ENCODE assay signal across 19 mouse cellular contexts in the genomic region with DNA sequence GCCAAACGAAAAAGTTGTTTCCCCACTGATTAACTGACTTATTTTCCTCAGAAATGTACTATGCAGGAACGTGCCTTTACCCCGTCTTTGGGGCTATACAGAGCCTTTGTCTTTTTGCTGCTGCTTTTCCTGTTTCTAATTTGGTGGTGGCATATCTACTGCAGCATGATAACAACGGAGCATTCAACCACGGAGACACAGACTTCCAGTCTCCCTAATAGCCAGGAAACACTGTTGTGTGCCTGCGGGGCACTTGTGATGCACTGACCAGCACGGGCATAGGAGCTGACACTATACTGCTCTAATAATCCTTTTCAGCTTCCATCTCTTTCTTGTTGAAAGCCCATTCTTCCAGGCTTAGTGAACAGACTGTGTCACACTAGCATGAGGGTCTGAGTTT. TPM values are rescaled to one million over a fixed set of nuclear protein-coding genes. Genes with fewer than 3 reads are reported as not detected.
DNase-seq lines count a peak whose midpoint lies in the region; ATAC-seq and TF ChIP-seq lines count a peak whose summit lies in the region.
"Had no signal": no experiment of that assay in that cellular context is flagged by ENCODE, and none has a peak within 500 bp of the region (broad histone marks: within the 10 kb centered on the region; RNA-seq: fewer than 3 reads in every experiment).

No protein-coding gene starts in this region.

- peak overlapping the region; percentile 35; the same call in 1 of the 2 replicates for H3K27ac ChIP-seq in heart, embryonic 11.5 days (ENCODE audit: low read depth, low read length)
- peak overlapping the region; percentile 53; the same call in 1 of the 2 replicates for H3K27ac ChIP-seq in liver, adult 2 months (replicated peaks; ENCODE audit: insufficient read depth, low read depth, low read length)
- peak overlapping the region; percentile 65 for H3K27ac ChIP-seq in MEL (ENCODE audit: control insufficient read depth, low read depth, low read length)
- H3K27ac ChIP-seq in liver, postnatal 0 days (ENCODE audit: low read depth), result no peak overlapping the region
- H3K27ac ChIP-seq: embryonic facial prominence, embryonic 12.5 days; stomach, embryonic 15.5 days had no signal

- H3K9me3 ChIP-seq in heart, embryonic 11.5 days (replicated peaks; ENCODE audit: control insufficient read depth, low read length), result no peaks in the 10 kb centered on the region
- H3K9me3 ChIP-seq in MEL (replicated peaks; ENCODE audit: insufficient read depth, low read length), result no peaks in the 10 kb centered on the region
- no peaks in the 10 kb centered on the region for H3K9me3 ChIP-seq in liver, postnatal 0 days (ENCODE audit: low read length)
- H3K9me3 ChIP-seq: embryonic facial prominence, embryonic 12.5 days; stomach, embryonic 15.5 days had no signal

- intact Hi-C loops in heart, postnatal 25 days (cut with DNase I), result no loop called here

- H3K27me3 ChIP-seq in heart, embryonic 11.5 days (ENCODE audit: control insufficient read depth, insufficient read depth, low read length), result no peaks in the 10 kb centered on the region
- no peaks in the 10 kb centered on the region for H3K27me3 ChIP-seq in liver, adult 2 months (ENCODE audit: control insufficient read depth, insufficient read depth, low read length)
- no peaks in the 10 kb centered on the region for H3K27me3 ChIP-seq in MEL (ENCODE audit: control insufficient read depth in 1 of 2, insufficient read depth in 2 of 2, low read length in 2 of 2)
- no peaks in the 10 kb centered on the region for H3K27me3 ChIP-seq in liver, postnatal 0 days (ENCODE audit: insufficient read depth, low read length)
- H3K27me3 ChIP-seq: embryonic facial prominence, embryonic 12.5 days; stomach, embryonic 15.5 days had no signal

- no peak for TF ChIP-seq POLR2A in liver, adult 2 months (IDR thresholded peaks at IDR 0.05; ENCODE audit: extremely low read depth, insufficient read depth, low read length)
- TF ChIP-seq POLR2A in MEL (IDR thresholded peaks at IDR 0.05; ENCODE audit: control insufficient read depth in 1 of 2, insufficient read depth in 1 of 2, low read depth in 1 of 2, low read length in 2 of 2, poor library complexity in 1 of 2), result no peak

- TF ChIP-seq EP300 in MEL (IDR thresholded peaks at IDR 0.05; ENCODE audit: low read depth in 1 of 2, low read length in 2 of 2), result peak in 1 of 2 experiments; percentile 79; a peak in 2 of 4 replicates
- TF ChIP-seq EP300 in liver, postnatal 0 days (IDR thresholded peaks at IDR 0.05; ENCODE audit: low read depth), result peak; percentile 42; the same call in 1 of the 2 replicates

- H3K4me3 ChIP-seq in heart, embryonic 11.5 days (ENCODE audit: low read depth, low read length), result no peak overlapping the region
- H3K4me3 ChIP-seq in liver, adult 2 months (ENCODE audit: insufficient read depth, low read depth, low read length), result no peak overlapping the region
- peak overlapping the region in 1 of 2 experiments; percentile 51; a peak in 2 of 4 replicates for H3K4me3 ChIP-seq in MEL (ENCODE audit: control insufficient read depth in 1 of 2, insufficient read depth in 1 of 2, low read depth in 2 of 2, low read length in 2 of 2)
- no peak overlapping the region for H3K4me3 ChIP-seq in liver, postnatal 0 days (ENCODE audit: low read depth, low read length)
- H3K4me3 ChIP-seq: embryonic facial prominence, embryonic 12.5 days; stomach, embryonic 15.5 days had no signal

- H3K79me2 ChIP-seq in liver, adult 2 months (ENCODE audit: control insufficient read depth, insufficient read depth, low read length), result no peaks in the 10 kb centered on the region
- H3K79me2 ChIP-seq in MEL (ENCODE audit: control insufficient read depth, insufficient read depth, low read length, poor library complexity), result peaks cover 31% of the 10 kb centered on the region

- no peak for DNase-seq in heart, postnatal 25 days (ENCODE audit: low spot score)
- no peak for DNase-seq in liver, adult 2 months (ENCODE audit: extremely low read depth, low read depth, low spot score)
- no peak for DNase-seq in liver
- DNase-seq in MEL (ENCODE audit: low read depth, low spot score), result peak; percentile 60
- no peak for DNase-seq in liver, postnatal 0 days
- DNase-seq in kidney, postnatal 25 days, result no peak
- DNase-seq: adrenal gland, postnatal 10 days; cerebellum, adult 11-12 months; kidney, postnatal 36 days; layer of hippocampus, adult 9-11 months had no signal

- no peaks in the 10 kb centered on the region for H3K36me3 ChIP-seq in heart, embryonic 11.5 days (ENCODE audit: control insufficient read depth, insufficient read depth, low read length)
- no peaks in the 10 kb centered on the region for H3K36me3 ChIP-seq in liver, adult 2 months (ENCODE audit: control insufficient read depth, insufficient read depth, low read length)
- peaks cover 0 to 69% of the 10 kb centered on the region in 2 experiments; a peak in 3 of 4 replicates for H3K36me3 ChIP-seq in MEL (ENCODE audit: control insufficient read depth in 1 of 2, insufficient read depth in 2 of 2, low read length in 2 of 2)
- no peaks in the 10 kb centered on the region for H3K36me3 ChIP-seq in liver, postnatal 0 days (replicated peaks; ENCODE audit: insufficient read depth, low read length)
- H3K36me3 ChIP-seq: embryonic facial prominence, embryonic 12.5 days; stomach, embryonic 15.5 days had no signal

- no peak for TF ChIP-seq CTCF in liver, adult 2 months (IDR thresholded peaks at IDR 0.05; ENCODE audit: low read depth, low read length)
- TF ChIP-seq CTCF in MEL (IDR thresholded peaks at IDR 0.05 in 2 of 3, conservative IDR thresholded peaks at IDR 0.05 in 1 of 3; ENCODE audit: control insufficient read depth in 1 of 3, insufficient read depth in 1 of 3, low read depth in 2 of 3, low read length in 3 of 3, poor library complexity in 1 of 3, severe bottlenecking in 1 of 3), result no peak
- no peak for TF ChIP-seq CTCF in liver, postnatal 0 days (IDR thresholded peaks at IDR 0.05; ENCODE audit: low read depth)

- H3K9ac ChIP-seq in heart, embryonic 11.5 days (ENCODE audit: low read depth, low read length), result no peak overlapping the region
- no peak overlapping the region for H3K9ac ChIP-seq in liver, adult 2 months (ENCODE audit: low read depth, low read length)
- peak overlapping the region; percentile 29 for H3K9ac ChIP-seq in MEL (ENCODE audit: control insufficient read depth, low read depth, low read length, poor library complexity, severe bottlenecking)
- H3K9ac ChIP-seq in liver, postnatal 0 days (replicated peaks), result no peak overlapping the region
- H3K9ac ChIP-seq: embryonic facial prominence, embryonic 12.5 days; stomach, embryonic 15.5 days had no signal

- peak overlapping the region; percentile 45 for H3K4me2 ChIP-seq in heart, embryonic 11.5 days
- peak overlapping the region; percentile 15; the same call in 1 of the 2 replicates for H3K4me2 ChIP-seq in liver, postnatal 0 days (ENCODE audit: low read depth, low read length)
- H3K4me2 ChIP-seq: embryonic facial prominence, embryonic 12.5 days; stomach, embryonic 15.5 days had no signal

- 17% methylated on average over 7 of the region's 7 CpGs for WGBS in heart, embryonic 11.5 days (ENCODE audit: insufficient replicate concordance)
- 64% methylated on average over 7 of the region's 7 CpGs for WGBS in liver, adult 2 months
- 24% methylated on average over 7 of the region's 7 CpGs for WGBS in liver, postnatal 0 days (ENCODE audit: insufficient replicate concordance)

- no peak for TF ChIP-seq RAD21 in MEL (IDR thresholded peaks at IDR 0.05; ENCODE audit: low read depth, low read length)

- H3K4me1 ChIP-seq in heart, embryonic 11.5 days (ENCODE audit: control insufficient read depth, insufficient read depth, low read length), result peaks cover 29% of the 10 kb centered on the region
- peaks cover 4% of the 10 kb centered on the region; the same call in 1 of the 2 replicates for H3K4me1 ChIP-seq in liver, adult 2 months (ENCODE audit: control insufficient read depth, insufficient read depth, low read length)
- peaks cover 58 to 66% of the 10 kb centered on the region in 2 experiments for H3K4me1 ChIP-seq in MEL (ENCODE audit: control insufficient read depth in 1 of 2, insufficient read depth in 2 of 2, low read length in 2 of 2)
- peaks cover 52% of the 10 kb centered on the region for H3K4me1 ChIP-seq in liver, postnatal 0 days (ENCODE audit: insufficient read depth)

- ATAC-seq in heart, embryonic 11.5 days (replicated peaks; ENCODE audit: insufficient number of reproducible peaks, low FRiP score, low TSS enrichment), result no peak
- 0 out of 2 replicates have a peak, but pooled peaks have one; percentile 10 for ATAC-seq in liver, postnatal 0 days
- ATAC-seq: forebrain, embryonic 16.5 days; hindbrain, embryonic 16.5 days; intestine, postnatal 0 days; lung, postnatal 0 days; midbrain, embryonic 16.5 days had no signal

TF ChIP-seq in MEL, 35 proteins besides CTCF, POLR2A, EP300 and RAD21 (continues in another document):
- TF ChIP-seq MEF2A (IDR thresholded peaks at IDR 0.05; ENCODE audit: extremely low read depth, insufficient replicate concordance, low read depth, low read length, poor library complexity, severe bottlenecking) (peak; percentile 90; the same call in 1 of the 2 replicates), CHD2 (IDR thresholded peaks at IDR 0.05; ENCODE audit: low read length) (no peak), GABPA (IDR thresholded peaks at IDR 0.05; ENCODE audit: low read depth, low read length) (no peak), USF1 (IDR thresholded peaks at IDR 0.05; ENCODE audit: low read depth, low read length) (no peak), MXI1 (IDR thresholded peaks at IDR 0.05; ENCODE audit: low read depth, low read length) (0 out of 2 replicates have a peak, but pooled peaks have one; percentile 15), POLR2AphosphoS2 (IDR thresholded peaks at IDR 0.05; ENCODE audit: low read length) (no peak)

RNA-seq across cellular contexts. Expression of a gene that starts 41.0 kb away (rescaled TPM):
- polyA plus RNA-seq in heart, embryonic 11.5 days (2014; fragmentation: Nextera tagmentation; extraction: Ambion mirVana), result 7.1 and 7.7 TPM in 2 replicates
- total RNA-seq in heart, postnatal 25 days (2021), result 1 to 10 TPM; 7.1 to 7.6 TPM
- 2.8 and 3.6 TPM in 2 replicates for total RNA-seq in liver, adult 2 months (2014; rRNA removed)
- polyA plus RNA-seq in liver, adult 2 months (2012; rRNA removed), result 0.82 and 1.7 TPM in 2 replicates
- total RNA-seq in MEL (2012; rRNA removed), result 7.9 and 11.7 TPM in 2 replicates
- polyA plus RNA-seq in MEL (2012; ENCODE audit: insufficient read depth in 1 of 2, insufficient read length in 2 of 2, low read depth in 1 of 2, low replicate concordance in 2 of 2, missing spikeins in 1 of 2), result 10 to 100 TPM in 1 of 2 experiments, not detected in 1; 48.5 TPM
- 6.7 and 8.0 TPM in 2 replicates for polyA plus RNA-seq in liver, postnatal 0 days (2015; fragmentation: Nextera tagmentation; extraction: Ambion mirVana)

RNA-seq across cellular contexts. Expression of a gene that starts 41.2 kb away (rescaled TPM):
- 0.46 and 0.49 TPM in 2 replicates for polyA plus RNA-seq in heart, embryonic 11.5 days (2014; fragmentation: Nextera tagmentation; extraction: Ambion mirVana)
- under 1 TPM in 1 of 2 experiments, not detected in 1; 0.17 TPM for total RNA-seq in heart, postnatal 25 days (2021)
- total RNA-seq in liver, adult 2 months (2014; rRNA removed), result not detected in 2 replicates
- 0.10 and 0.11 TPM in 2 replicates for polyA plus RNA-seq in liver, adult 2 months (2012; rRNA removed)
- total RNA-seq in MEL (2012; rRNA removed), result 0.12 and 0.13 TPM in 2 replicates
- polyA plus RNA-seq in MEL (2012; ENCODE audit: insufficient read depth in 1 of 2, insufficient read length in 2 of 2, low read depth in 1 of 2, low replicate concordance in 2 of 2, missing spikeins in 1 of 2), result under 1 TPM in 1 of 2 experiments, not detected in 1; 0.19 TPM
- polyA plus RNA-seq in liver, postnatal 0 days (2015; fragmentation: Nextera tagmentation; extraction: Ambion mirVana), result 0.21 and 0.24 TPM in 2 replicates
- total RNA-seq: common myeloid progenitor, adult 5-6 weeks had no signal
